Mouse (Mus musculus) hindbrain, embryonic 14.5 days (tissue): ENCODE results near the gene Krtap9-3. TPM values are rescaled to one million over a fixed set of nuclear protein-coding genes. Genes with fewer than 3 reads are reported as not detected.

ENCODE experiments used
- ATAC-seq: fragments of 200-750 bp; cut with Nextera tagmentation; 2 replicates; pipeline ENCODE4 v1.8.0; 2017; ENCODE audit warnings: moderate number of reproducible peaks, mild to moderate bottlenecking, moderate TSS enrichment, moderate library complexity; ENCODE audit not compliant: low FRiP score
- DNase-seq: peaks from one replicate; pipeline ENCODE4 v3.0.0-alpha.2; 2015; ENCODE audit warnings: low spot score
- H3K27ac ChIP-seq: fragments of 300-500 bp; sonication (generic); 2 replicates; pipeline ENCODE4 v1.5.1; 2014; ENCODE audit warnings: mild to moderate bottlenecking, moderate library complexity
- H3K27me3 ChIP-seq: fragments of 300-500 bp; sonication (generic); 2 replicates; pipeline ENCODE4 v1.6.1; 2014; ENCODE audit warnings: mild to moderate bottlenecking, low read length, mixed read lengths; ENCODE audit not compliant: control insufficient read depth, insufficient read depth
- H3K36me3 ChIP-seq: fragments of 300-500 bp; sonication (generic); replicated peaks from 2 replicates; pipeline ENCODE4 v1.6.1; 2014; ENCODE audit not compliant: control insufficient read depth, insufficient read depth
- H3K4me1 ChIP-seq: fragments of 300-500 bp; sonication (generic); replicated peaks from 2 replicates; pipeline ENCODE4 v1.6.1; 2014; ENCODE audit warnings: antibody characterized with exemption, low read length, mixed read lengths; ENCODE audit not compliant: control insufficient read depth, insufficient read depth
- H3K4me2 ChIP-seq: fragments of 300-500 bp; sonication (generic); replicated peaks from 2 replicates; pipeline ENCODE4 v1.6.1; 2014; ENCODE audit warnings: mild to moderate bottlenecking, moderate library complexity
- H3K4me3 ChIP-seq: fragments of 300-500 bp; sonication (generic); replicated peaks from 2 replicates; pipeline ENCODE4 v1.5.1; 2014; ENCODE audit warnings: mild to moderate bottlenecking, low read length
- H3K9ac ChIP-seq: fragments of 300-500 bp; sonication (generic); 2 replicates; pipeline ENCODE4 v1.6.1; 2014
- H3K9me3 ChIP-seq: fragments of 300-500 bp; sonication (generic); 2 replicates; pipeline ENCODE4 v1.6.1; 2016; ENCODE audit warnings: low read length; ENCODE audit not compliant: control insufficient read depth
- WGBS: fragments of 180-500 bp; shearing (Covaris S2); extraction: QIAGEN DNeasy Blood & Tissue Kit; methylation state at CpG from one replicate; pipeline ENCODE4 v1.1.7; 2014; 5-methylcytosine and 5-hydroxymethylcytosine counted together
- polyA plus RNA-seq: library from polyadenylated mRNA; unstranded; fragments of >200 nt; fragmentation: Nextera tagmentation; extraction: Ambion mirVana; gene quantifications from 2 replicates; pipeline ENCODE4 v1.2.1, GENCODE M21; 2014

Krtap9-3 gene
- polyA plus RNA-seq, 1 experiment from 2014 or later = not detected

- 92% methylated on average over 5 of the region's 5 CpGs for WGBS
- H3K27ac ChIP-seq = no peak overlapping the region
- H3K4me2 ChIP-seq = no peak overlapping the region
- no peaks in the 10 kb centered on the region for H3K9me3 ChIP-seq
- no peak overlapping the region for H3K4me3 ChIP-seq
- H3K36me3 ChIP-seq = no peaks in the 10 kb centered on the region
- DNase-seq = no peak
- no peaks in the 10 kb centered on the region for H3K27me3 ChIP-seq
- no peak overlapping the region for H3K9ac ChIP-seq
- ATAC-seq = no peak
- H3K4me1 ChIP-seq = no peaks in the 10 kb centered on the region
Observed at GRCm38 (mm10) chr11:99581051-99581450, 16.9 kb downstream of the Krtap9-3 start.

DNA sequence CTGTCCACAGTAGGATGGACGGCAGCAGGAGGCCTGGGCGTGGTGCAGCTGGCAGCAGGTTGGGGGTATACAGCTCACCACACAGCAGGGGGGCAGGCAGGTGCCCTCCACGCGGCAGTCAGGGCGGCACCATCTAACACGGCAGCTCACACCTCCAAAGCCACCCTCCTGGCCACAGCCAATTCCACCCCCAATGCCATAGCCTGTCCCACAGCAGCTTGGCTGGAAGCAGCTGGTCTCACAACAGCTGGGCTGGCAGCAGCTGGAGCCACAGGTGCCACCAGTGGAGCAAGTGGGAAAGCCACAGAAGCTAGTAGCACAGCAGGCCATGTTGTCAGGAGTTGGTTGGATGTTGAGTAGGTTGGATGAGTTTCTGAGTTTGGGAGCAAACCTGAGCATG, 17.3 kb downstream of the Krtap9-3 start, which contains the start of gene Krtap1-5:
Gene Krtap1-5, minus strand, starts transcription at position 381 of the 400 bp plus-strand sequence.
- Histone ChIP-seq H3K9me3 (no peaks in the 10 kb centered on the region), H3K27me3 (no peaks in the 10 kb centered on the region), H3K9ac (no peak within 1 kb of the TSS), H3K27ac (no peak within 1 kb of the TSS), H3K4me1 (no peaks in the 10 kb centered on the region), H3K4me2 (no peak within 1 kb of the TSS), H3K4me3 (no peak within 1 kb of the TSS), H3K36me3 (no peaks in the 10 kb centered on the region)
- DNase-seq (no peak), ATAC-seq (no peak)
- WGBS = 91% methylated on average over 6 of the region's 6 CpGs

DNA sequence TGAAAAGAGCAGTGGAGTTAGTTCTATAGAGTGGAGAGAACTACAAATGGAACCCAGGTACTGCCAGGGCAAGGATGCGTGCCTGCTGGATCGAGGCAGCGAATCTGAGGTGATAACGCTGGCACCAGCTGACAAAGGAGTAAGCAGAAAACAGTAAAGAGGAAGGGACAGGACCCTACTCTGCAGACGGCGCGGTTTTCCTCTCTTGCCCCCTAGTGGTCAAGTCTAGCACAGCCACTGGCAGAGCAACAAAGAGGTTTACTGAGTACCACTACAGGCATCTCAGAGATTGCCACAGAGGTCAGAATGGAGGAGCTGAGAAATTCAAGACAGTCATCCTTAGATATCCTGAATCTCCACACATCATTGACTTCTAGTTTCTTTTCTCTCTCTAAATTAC, 23.8 kb downstream of the Krtap9-3 start:
- DNase-seq (peak; percentile 84), ATAC-seq (peak; percentile 66)
- Histone ChIP-seq H3K9me3 (no peaks in the 10 kb centered on the region), H3K4me2 (peak overlapping the region; percentile 36), H3K4me1 (no peaks in the 10 kb centered on the region), H3K36me3 (no peaks in the 10 kb centered on the region), H3K27me3 (no peaks in the 10 kb centered on the region), H3K4me3 (no peak overlapping the region), H3K9ac (no peak overlapping the region), H3K27ac (no peak overlapping the region)
- WGBS = 6% methylated on average over 7 of the region's 7 CpGs

GRCm38 (mm10) chr11:99573164-99573563, 24.7 kb downstream of the Krtap9-3 start:
- no peaks in the 10 kb centered on the region for H3K9me3 ChIP-seq
- WGBS = 38% methylated on average over 4 of the region's 4 CpGs
- H3K36me3 ChIP-seq = no peaks in the 10 kb centered on the region
- no peak for DNase-seq
- no peak overlapping the region for H3K9ac ChIP-seq
- H3K4me1 ChIP-seq = no peaks in the 10 kb centered on the region
- H3K4me3 ChIP-seq = no peak overlapping the region
- no peak overlapping the region for H3K27ac ChIP-seq
- no peak overlapping the region for H3K4me2 ChIP-seq
- ATAC-seq = no peak
- no peaks in the 10 kb centered on the region for H3K27me3 ChIP-seq

- Histone ChIP-seq H3K4me2 (no peak within 1 kb of the TSS), H3K27me3 (no peaks in the 10 kb centered on the region), H3K9me3 (no peaks in the 10 kb centered on the region), H3K9ac (no peak within 1 kb of the TSS), H3K36me3 (no peaks in the 10 kb centered on the region), H3K4me3 (no peak within 1 kb of the TSS), H3K27ac (no peak within 1 kb of the TSS), H3K4me1 (no peaks in the 10 kb centered on the region)
- DNase-seq = no peak
- no peak for ATAC-seq
- 96% methylated on average over 7 of the region's 7 CpGs for WGBS
Observed at GRCm38 (mm10) chr11:99566530-99566929, 31.4 kb downstream of the Krtap9-3 start, which contains the start of gene Krtap3-1. Krtap3-1 (minus strand) TSS chr11:99566630.

DNA sequence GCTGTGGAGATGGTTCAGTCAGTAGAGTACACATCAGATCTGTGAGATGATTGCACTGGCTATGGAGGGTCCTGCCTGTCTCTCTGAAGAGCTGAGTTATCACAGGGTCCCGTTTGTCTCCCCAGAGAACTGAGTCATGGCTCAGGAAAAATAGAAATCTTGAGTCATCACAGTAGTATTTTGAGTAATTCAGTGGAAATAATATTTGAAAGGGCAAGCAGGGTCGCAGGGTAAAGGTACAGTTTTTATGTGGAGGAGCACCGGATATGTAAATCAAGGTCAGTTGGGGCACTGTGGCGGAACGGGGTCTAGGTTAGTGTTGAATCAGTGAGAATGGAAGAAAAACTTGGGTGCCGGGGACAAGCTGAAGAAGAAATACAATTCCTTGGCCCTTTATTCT, 35.3 kb downstream of the Krtap9-3 start:
- no peaks in the 10 kb centered on the region for H3K27me3 ChIP-seq
- H3K4me3 ChIP-seq = no peak overlapping the region
- ATAC-seq (no peak), DNase-seq (no peak)
- H3K27ac ChIP-seq = no peak overlapping the region
- no peak overlapping the region for H3K4me2 ChIP-seq
- no peaks in the 10 kb centered on the region for H3K36me3 ChIP-seq
- WGBS = 85% methylated on average over 6 of the region's 6 CpGs
- H3K9me3 ChIP-seq = no peaks in the 10 kb centered on the region
- H3K9ac ChIP-seq = no peak overlapping the region
- no peaks in the 10 kb centered on the region for H3K4me1 ChIP-seq

DNA sequence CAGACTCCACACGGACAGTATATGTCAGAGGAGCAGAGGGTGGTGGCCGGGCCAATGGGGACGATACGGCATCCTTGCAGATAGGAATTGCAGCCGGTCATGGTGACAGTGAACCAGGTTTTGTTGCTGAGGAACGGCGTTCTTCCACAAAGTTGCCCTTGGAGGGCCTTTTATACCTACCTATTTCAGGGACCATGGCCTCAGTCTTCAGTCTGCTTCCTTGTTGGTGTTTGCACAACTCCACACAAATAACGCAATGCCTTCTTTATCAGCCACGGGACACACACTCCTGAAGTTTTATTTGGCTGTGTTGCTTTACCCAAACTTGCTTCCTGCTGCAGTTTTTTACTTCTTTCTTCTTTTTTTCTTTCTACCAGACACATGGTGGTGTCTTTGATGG, 38.5 kb downstream of the Krtap9-3 start, which contains the start of gene Gm11939:
Gene Gm11939, minus strand, starts transcription at position 101 of the 400 bp plus-strand sequence.
- H3K27ac ChIP-seq = no peak within 1 kb of the TSS
- H3K9me3 ChIP-seq = no peaks in the 10 kb centered on the region
- no peak within 1 kb of the TSS for H3K4me2 ChIP-seq
- no peak for DNase-seq
- no peak within 1 kb of the TSS for H3K4me3 ChIP-seq
- H3K27me3 ChIP-seq = no peaks in the 10 kb centered on the region
- H3K4me1 ChIP-seq = no peaks in the 10 kb centered on the region
- no peak within 1 kb of the TSS for H3K9ac ChIP-seq
- no peaks in the 10 kb centered on the region for H3K36me3 ChIP-seq
- no peak for ATAC-seq
- WGBS = 94% methylated on average over 9 of the region's 9 CpGs

- no peak overlapping the region for H3K27ac ChIP-seq
- H3K9ac ChIP-seq = no peak overlapping the region
- DNase-seq (no peak), ATAC-seq (no peak)
- H3K4me3 ChIP-seq = no peak overlapping the region
- H3K27me3 ChIP-seq = no peaks in the 10 kb centered on the region
- H3K4me1 ChIP-seq = no peaks in the 10 kb centered on the region
- H3K9me3 ChIP-seq = no peaks in the 10 kb centered on the region
- H3K36me3 ChIP-seq = no peaks in the 10 kb centered on the region
- H3K4me2 ChIP-seq = no peak overlapping the region
- WGBS = 85% methylated on average over 3 of the region's 3 CpGs
Observed at GRCm38 (mm10) chr11:99557976-99558745, 39.7 kb downstream of the Krtap9-3 start.

- H3K4me3 ChIP-seq = no peak within 1 kb of the TSS
- H3K9ac ChIP-seq = no peak within 1 kb of the TSS
- H3K9me3 ChIP-seq = no peaks in the 10 kb centered on the region
- no peak within 1 kb of the TSS for H3K27ac ChIP-seq
- 79% methylated on average over 2 of the region's 2 CpGs for WGBS
- H3K4me2 ChIP-seq = no peak within 1 kb of the TSS
- no peaks in the 10 kb centered on the region for H3K4me1 ChIP-seq
- H3K27me3 ChIP-seq = no peaks in the 10 kb centered on the region
- ATAC-seq (no peak), DNase-seq (no peak)
- no peaks in the 10 kb centered on the region for H3K36me3 ChIP-seq
Observed at GRCm38 (mm10) chr11:99556753-99557152, 41.2 kb downstream of the Krtap9-3 start, which contains the start of gene Krtap3-2. Krtap3-2 (minus strand) TSS chr11:99556853.
